Mouse (Mus musculus) heart, embryonic 11.5 days (tissue): ENCODE data around the gene Plekhg1. TPM values are rescaled to one million over a fixed set of nuclear protein-coding genes. Genes with fewer than 3 reads are reported as not detected.

Experiments
- ATAC-seq: fragments of 200-750 bp; cut with Nextera tagmentation; replicated peaks from 2 replicates; pipeline ENCODE4 v1.8.0; 2017; ENCODE audit warnings: moderate library complexity; ENCODE audit not compliant: insufficient number of reproducible peaks, low FRiP score, low TSS enrichment
- H3K27ac ChIP-seq: fragments of 300-500 bp; sonication (generic); 2 replicates; pipeline ENCODE4 v1.5.1; 2014; ENCODE audit warnings: mild to moderate bottlenecking, low read depth, low read length
- H3K27me3 ChIP-seq: fragments of 300-500 bp; sonication (generic); 2 replicates; pipeline ENCODE4 v1.6.1; 2014; ENCODE audit warnings: mild to moderate bottlenecking, low read length, mixed read lengths; ENCODE audit not compliant: control insufficient read depth, insufficient read depth
- H3K36me3 ChIP-seq: fragments of 300-500 bp; sonication (generic); 2 replicates; pipeline ENCODE4 v1.6.1; 2014; ENCODE audit warnings: mild to moderate bottlenecking, low read length, moderate library complexity, mixed read lengths; ENCODE audit not compliant: control insufficient read depth, insufficient read depth
- H3K4me1 ChIP-seq: fragments of 300-500 bp; sonication (generic); 2 replicates; pipeline ENCODE4 v1.6.1; 2014; ENCODE audit warnings: low read length; ENCODE audit not compliant: control insufficient read depth, insufficient read depth
- H3K4me2 ChIP-seq: fragments of 300-500 bp; sonication (generic); 2 replicates; pipeline ENCODE4 v1.6.1; 2014; ENCODE audit warnings: mild to moderate bottlenecking, moderate library complexity
- H3K4me3 ChIP-seq: fragments of 300-500 bp; sonication (generic); 2 replicates; pipeline ENCODE4 v1.5.1; 2014; ENCODE audit warnings: low read depth, low read length
- H3K9ac ChIP-seq: fragments of 300-500 bp; sonication (generic); 2 replicates; pipeline ENCODE4 v1.6.1; 2014; ENCODE audit warnings: mild to moderate bottlenecking, low read depth, low read length, moderate library complexity
- H3K9me3 ChIP-seq: fragments of 300-500 bp; sonication (generic); replicated peaks from 2 replicates; pipeline ENCODE4 v1.6.1; 2016; ENCODE audit warnings: low read length; ENCODE audit not compliant: control insufficient read depth
- WGBS: fragments of 180-500 bp; shearing (Covaris S2); extraction: QIAGEN DNeasy Blood & Tissue Kit; methylation state at CpG from one replicate; pipeline ENCODE4 v1.1.7; 2014; ENCODE audit not compliant: insufficient replicate concordance; 5-methylcytosine and 5-hydroxymethylcytosine counted together
- polyA plus RNA-seq: library from polyadenylated mRNA; unstranded; fragments of >200 nt; fragmentation: Nextera tagmentation; extraction: Ambion mirVana; gene quantifications from 2 replicates; pipeline ENCODE4 v1.2.1, GENCODE M21; 2014

Gene Plekhg1
- polyA plus RNA-seq, 1 experiment from 2014 or later, result 6.2 TPM

DNA sequence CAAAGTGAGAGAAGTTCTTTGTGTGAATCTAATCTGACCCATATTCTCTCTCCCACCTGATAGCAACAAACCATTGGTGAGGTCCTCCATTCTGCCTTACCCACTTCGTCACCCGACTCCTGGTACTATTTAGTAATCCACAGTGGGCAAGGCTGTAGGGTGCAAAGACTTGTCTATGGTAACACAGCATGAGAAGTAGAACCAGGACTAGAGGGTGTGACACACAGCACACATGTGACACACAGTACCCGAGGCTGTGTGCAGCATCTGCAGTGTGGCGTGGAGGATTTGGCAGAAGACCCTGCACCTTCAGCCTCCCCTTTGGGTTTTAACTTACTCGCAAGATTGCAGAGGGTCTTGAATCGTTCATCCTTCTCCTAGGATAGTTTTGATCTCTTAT, 85.9 kb downstream of the Plekhg1 start:
- no peak overlapping the region for H3K9ac ChIP-seq
- H3K36me3 ChIP-seq, result no peaks in the 10 kb centered on the region
- H3K27me3 ChIP-seq, result no peaks in the 10 kb centered on the region
- H3K4me1 ChIP-seq, result no peaks in the 10 kb centered on the region
- no peak for ATAC-seq
- 74% methylated on average over 6 of the region's 6 CpGs for WGBS
- H3K4me3 ChIP-seq, result no peak overlapping the region
- H3K4me2 ChIP-seq, result no peak overlapping the region
- no peaks in the 10 kb centered on the region for H3K9me3 ChIP-seq
- H3K27ac ChIP-seq, result no peak overlapping the region

DNA sequence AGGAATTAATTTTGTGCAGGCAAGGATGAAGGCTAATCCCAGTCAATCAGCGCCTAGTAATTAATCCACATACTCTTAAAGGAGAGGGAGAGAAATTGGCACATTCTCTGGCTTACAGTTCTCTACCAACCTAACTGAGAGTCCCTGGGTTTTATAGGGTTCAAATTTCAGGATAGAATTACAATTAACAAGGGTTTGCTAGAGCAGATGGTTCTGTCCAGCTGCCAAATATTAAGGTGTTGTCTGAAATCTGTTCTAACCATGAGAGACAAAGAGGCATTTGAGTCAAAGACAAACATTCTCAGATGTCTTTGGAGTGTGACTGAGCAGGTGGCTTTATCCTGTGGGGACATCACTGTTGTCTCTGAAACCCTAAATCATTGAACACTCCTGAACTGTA, 87.2 kb downstream of the Plekhg1 start:
- Histone ChIP-seq H3K4me2 (no peak overlapping the region), H3K4me1 (no peaks in the 10 kb centered on the region), H3K27ac (no peak overlapping the region), H3K9ac (no peak overlapping the region), H3K9me3 (no peaks in the 10 kb centered on the region), H3K27me3 (no peaks in the 10 kb centered on the region), H3K36me3 (no peaks in the 10 kb centered on the region), H3K4me3 (no peak overlapping the region)
- ATAC-seq, result no peak
- WGBS, result 69% methylated on average over 1 of the region's 1 CpGs

DNA sequence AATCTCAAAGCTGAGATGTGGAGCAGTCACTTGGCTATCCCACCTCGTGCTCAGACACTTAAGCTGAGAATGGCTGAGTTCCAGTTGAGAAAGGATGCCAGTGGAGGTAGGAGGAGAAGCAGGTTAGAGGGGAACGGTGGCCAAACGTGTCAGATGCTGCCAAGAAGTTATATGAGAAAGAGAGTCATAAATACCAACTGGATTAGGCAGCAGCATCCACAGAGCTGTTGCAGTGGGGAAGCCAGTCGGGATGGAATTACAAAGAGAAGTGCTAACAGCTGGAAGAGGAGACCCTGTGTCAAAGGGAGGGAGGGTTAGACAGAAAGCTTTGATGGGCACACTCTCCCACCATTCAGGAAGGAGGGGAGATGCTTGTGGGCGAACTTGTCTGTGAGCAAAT, 89.3 kb downstream of the Plekhg1 start:
- Histone ChIP-seq H3K4me2 (no peak overlapping the region), H3K27ac (no peak overlapping the region), H3K27me3 (no peaks in the 10 kb centered on the region), H3K9me3 (no peaks in the 10 kb centered on the region), H3K4me1 (no peaks in the 10 kb centered on the region), H3K9ac (no peak overlapping the region), H3K4me3 (no peak overlapping the region), H3K36me3 (no peaks in the 10 kb centered on the region)
- WGBS, result 42% methylated on average over 5 of the region's 5 CpGs
- no peak for ATAC-seq

DNA sequence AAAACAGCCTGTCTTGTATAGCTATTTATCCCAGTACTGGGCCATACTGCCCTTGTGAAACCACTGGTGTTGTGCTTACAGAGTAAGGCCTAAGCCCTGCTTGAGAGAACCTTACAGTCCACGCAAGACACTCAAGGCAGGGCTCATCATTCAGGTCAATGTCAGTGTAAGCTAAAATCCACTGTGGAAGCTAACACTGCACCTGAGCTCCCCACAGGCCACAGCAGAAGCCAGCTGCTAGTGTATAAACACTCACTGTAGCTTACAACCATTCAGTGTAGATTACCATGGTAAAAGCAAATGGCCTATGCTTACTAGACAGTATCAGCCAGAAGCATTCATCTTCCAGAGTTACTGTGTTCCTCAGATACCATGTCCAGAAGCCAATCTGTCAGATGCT, 90.5 kb downstream of the Plekhg1 start:
- Histone ChIP-seq H3K27ac (no peak overlapping the region), H3K4me3 (no peak overlapping the region), H3K27me3 (no peaks in the 10 kb centered on the region), H3K36me3 (no peaks in the 10 kb centered on the region), H3K4me1 (no peaks in the 10 kb centered on the region), H3K9me3 (no peaks in the 10 kb centered on the region), H3K4me2 (no peak overlapping the region), H3K9ac (no peak overlapping the region)
- ATAC-seq, result no peak
- 79% methylated on average over 1 of the region's 1 CpGs for WGBS

DNA sequence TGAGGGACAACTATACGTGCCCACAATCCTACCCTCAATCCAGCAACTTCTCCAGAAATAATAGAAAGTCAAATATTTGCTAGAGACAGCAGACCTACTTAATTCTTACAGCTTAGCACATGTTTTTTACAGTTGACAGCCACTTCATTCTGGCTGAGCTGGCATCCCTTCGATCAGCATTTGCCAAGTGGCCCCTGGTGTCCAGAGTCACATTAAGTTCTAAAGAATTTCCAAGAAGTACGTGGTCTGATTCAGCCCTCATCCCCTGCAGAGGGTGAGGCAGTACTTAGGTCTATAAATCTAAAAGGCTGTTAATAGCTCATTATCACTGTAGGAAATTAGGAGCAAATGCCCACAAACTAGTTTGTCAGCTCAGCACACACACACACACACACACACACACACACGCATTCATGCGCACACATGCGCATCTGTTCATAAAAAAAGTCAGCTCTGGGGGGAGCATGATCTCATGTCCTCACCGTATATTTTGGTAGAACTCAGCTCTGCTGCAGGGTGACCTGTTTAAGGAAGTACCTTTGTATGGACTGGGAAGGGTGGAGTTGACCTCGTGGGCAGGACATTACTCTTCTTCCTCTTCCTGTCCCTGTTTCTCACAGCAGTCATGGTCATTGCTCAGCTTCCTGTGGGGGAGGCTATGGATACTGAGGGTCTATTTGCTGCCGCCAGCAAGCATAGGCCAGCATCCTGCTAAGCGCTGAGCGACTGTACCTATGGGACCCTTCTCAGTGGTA, 91.6 kb downstream of the Plekhg1 start:
- WGBS, result 77% methylated on average over 11 of the region's 11 CpGs
- Histone ChIP-seq H3K9ac (no peak overlapping the region), H3K4me3 (no peak overlapping the region), H3K9me3 (no peaks in the 10 kb centered on the region), H3K4me1 (no peaks in the 10 kb centered on the region), H3K27ac (no peak overlapping the region), H3K27me3 (no peaks in the 10 kb centered on the region), H3K36me3 (no peaks in the 10 kb centered on the region), H3K4me2 (no peak overlapping the region)
- no peak for ATAC-seq

DNA sequence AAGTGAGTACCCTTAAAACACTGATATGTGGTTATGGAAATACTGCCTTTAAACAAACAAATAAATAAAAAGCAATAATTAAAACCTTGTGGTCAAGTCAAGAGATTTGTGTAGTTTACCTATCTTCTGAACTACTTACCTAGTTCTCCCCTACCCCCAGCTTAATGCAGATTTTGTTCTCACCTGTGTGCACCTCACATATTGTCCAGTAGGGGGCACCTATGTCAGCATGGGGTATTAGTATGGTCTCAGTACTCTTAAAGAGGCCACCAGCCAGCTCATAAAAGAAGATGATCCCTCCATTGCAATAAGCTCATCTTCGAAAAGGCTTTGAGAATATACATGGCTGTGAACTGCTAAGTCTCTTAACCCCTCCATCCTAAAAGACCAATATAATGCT, 93.9 kb downstream of the Plekhg1 start:
- no peak overlapping the region for H3K27ac ChIP-seq
- 81% methylated on average over 1 of the region's 1 CpGs for WGBS

DNA sequence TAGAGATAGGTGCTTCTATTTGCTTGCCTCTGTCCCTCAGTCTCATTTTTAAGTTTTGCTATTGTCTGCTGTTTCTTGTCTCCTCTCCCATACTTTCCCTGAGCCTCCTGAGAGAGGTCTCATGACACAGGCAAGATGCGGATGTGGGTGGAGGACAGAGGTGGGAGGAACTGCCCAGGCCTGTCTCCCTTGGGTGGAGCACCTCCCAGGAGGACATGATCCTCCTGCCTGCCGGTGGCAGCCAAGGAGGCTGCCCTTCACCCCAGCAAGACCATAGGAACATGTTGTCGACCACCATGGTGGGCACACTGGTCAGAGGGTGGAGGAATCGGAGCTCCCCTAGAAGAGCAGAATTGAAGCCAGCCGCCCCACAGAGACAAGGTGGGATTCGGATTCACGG, 94.5 kb downstream of the Plekhg1 start:
- Histone ChIP-seq H3K4me2 (no peak overlapping the region), H3K4me3 (no peak overlapping the region), H3K27ac (no peak overlapping the region), H3K9ac (no peak overlapping the region), H3K4me1 (no peaks in the 10 kb centered on the region), H3K27me3 (no peaks in the 10 kb centered on the region), H3K9me3 (no peaks in the 10 kb centered on the region), H3K36me3 (no peaks in the 10 kb centered on the region)
- ATAC-seq, result no peak
- 87% methylated on average over 7 of the region's 7 CpGs for WGBS

More for the DNA sequence above, 93.9 kb downstream of the Plekhg1 start:
- H3K4me3 ChIP-seq, result no peak overlapping the region
- no peaks in the 10 kb centered on the region for H3K9me3 ChIP-seq
- no peaks in the 10 kb centered on the region for H3K27me3 ChIP-seq
- no peak overlapping the region for H3K9ac ChIP-seq
- ATAC-seq, result no peak
- no peaks in the 10 kb centered on the region for H3K4me1 ChIP-seq
- H3K4me2 ChIP-seq, result no peak overlapping the region
- no peaks in the 10 kb centered on the region for H3K36me3 ChIP-seq

DNA sequence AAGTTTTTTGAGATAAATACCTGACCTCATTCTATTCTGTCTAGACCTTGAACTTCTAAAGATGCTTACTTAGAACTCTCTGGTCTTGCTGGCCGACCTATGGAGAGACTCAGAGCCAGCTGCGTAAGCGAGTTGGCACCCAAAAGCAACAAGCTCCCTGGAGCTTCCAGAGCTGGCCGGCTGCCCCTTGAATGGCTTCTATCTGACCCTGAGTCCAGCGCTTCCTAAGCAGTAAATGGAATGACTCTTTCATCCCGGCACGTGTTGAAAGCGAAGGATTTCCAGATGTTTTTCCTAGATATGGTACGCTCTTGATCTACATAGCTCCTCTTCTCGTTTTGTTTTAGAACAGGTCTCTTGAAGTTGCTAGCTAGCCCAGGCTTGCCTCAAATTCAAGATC, 95.5 kb downstream of the Plekhg1 start:
- no peak overlapping the region for H3K27ac ChIP-seq
- no peak overlapping the region for H3K4me3 ChIP-seq
- no peak for ATAC-seq
- H3K9me3 ChIP-seq, result no peaks in the 10 kb centered on the region
- H3K4me1 ChIP-seq, result no peaks in the 10 kb centered on the region
- H3K27me3 ChIP-seq, result no peaks in the 10 kb centered on the region
- no peaks in the 10 kb centered on the region for H3K36me3 ChIP-seq
- H3K4me2 ChIP-seq, result no peak overlapping the region
- 52% methylated on average over 10 of the region's 10 CpGs for WGBS
- no peak overlapping the region for H3K9ac ChIP-seq

DNA sequence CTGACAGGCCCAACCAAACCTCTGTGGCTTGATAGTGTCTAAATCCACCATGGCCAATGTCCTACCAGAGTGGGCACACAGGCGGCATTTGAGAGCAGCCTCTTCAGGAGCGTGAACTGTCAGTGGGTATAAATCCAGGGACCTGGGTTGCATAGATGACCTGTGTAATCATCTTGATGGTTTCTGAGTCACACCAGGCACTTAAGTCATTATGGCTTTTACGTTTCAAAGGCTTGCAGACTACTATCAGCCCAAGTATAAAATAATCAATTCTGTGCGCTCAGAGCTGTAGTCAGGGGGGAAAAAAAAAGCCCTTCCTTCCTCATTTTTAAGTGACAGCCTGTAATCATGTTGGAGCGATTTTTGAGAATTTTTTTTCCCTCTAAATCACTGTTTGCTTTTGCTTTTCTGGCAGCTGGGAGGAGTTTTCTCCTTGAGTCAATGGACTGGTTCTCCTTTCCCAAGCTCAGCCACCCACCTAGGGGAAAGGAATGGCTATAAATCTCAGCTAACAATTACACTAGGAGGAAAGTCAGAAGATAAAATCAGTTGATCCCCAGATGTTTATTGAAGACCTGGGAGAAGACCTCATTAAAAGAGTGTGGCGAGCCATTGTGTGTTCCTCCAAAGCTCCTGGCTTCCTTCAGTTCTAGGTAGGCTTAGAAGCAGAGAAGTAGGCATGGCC, 99.7 kb downstream of the Plekhg1 start:
- 57% methylated on average over 6 of the region's 6 CpGs for WGBS
- H3K27me3 ChIP-seq, result no peaks in the 10 kb centered on the region
- H3K27ac ChIP-seq, result no peak overlapping the region
- H3K36me3 ChIP-seq, result no peaks in the 10 kb centered on the region
- no peak overlapping the region for H3K4me2 ChIP-seq
- no peak overlapping the region for H3K4me3 ChIP-seq
- ATAC-seq, result no peak
- no peaks in the 10 kb centered on the region for H3K9me3 ChIP-seq
- no peak overlapping the region for H3K9ac ChIP-seq
- no peaks in the 10 kb centered on the region for H3K4me1 ChIP-seq
